8 mouse cellular contexts compared by ENCODE assay signal in the genomic region with DNA sequence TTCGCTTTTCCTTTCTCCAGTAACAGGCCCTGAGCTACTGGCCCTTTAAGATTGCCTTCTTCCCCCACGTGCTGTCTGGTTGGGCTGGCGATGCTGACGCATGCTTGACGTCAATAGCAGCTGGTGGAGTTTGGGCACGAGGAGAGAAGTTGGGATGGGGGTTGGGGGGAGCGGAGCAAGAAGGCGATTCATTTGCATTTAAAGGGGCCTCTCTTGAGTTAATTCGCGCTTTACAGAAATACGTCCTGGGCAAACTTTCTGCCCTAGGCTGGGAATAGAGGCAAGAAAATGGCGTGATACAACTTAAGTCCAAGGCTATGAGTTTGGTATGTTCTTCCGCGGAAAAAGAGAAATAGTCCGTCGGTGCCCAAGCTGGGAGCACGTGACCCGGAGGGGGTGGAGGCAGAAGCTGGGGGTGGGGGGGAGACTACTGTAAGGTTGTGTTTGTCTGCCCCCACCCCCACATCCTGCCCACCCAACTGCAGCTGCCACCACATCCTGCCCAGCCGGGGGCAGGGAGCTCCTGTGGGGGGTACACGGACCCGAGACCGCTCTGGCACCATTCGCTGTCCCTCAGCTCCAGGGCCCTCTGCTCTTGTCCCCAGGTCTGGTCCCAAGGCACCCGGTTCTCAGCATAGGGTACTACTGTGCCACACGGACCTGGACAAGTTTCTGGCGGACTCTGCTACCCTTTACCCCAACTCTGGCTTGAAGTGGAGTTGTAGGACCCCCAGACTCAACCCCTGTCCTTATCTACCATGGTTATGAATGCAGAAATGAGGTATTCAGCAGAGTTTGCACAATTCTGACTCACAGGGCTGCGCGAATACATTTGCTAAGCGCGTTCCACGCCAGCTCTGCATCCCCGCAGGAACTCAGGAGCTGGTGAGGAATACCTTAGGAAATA. TPM values are rescaled to one million over a fixed set of nuclear protein-coding genes. Genes with fewer than 3 reads are reported as not detected.
DNase-seq lines count a peak whose midpoint lies in the region; ATAC-seq and TF ChIP-seq lines count a peak whose summit lies in the region.

No protein-coding gene starts in this region.

- intact Hi-C loops in gastrocnemius, adult 2 months (cut with DNase I), result no loop called here
- intact Hi-C loops in left cerebral cortex, adult 2 months (cut with DNase I), result loop anchor here (5.0 kb wide), 2 partner anchors 51 to 94 kb away; no protein-coding TSS in a partner anchor

- peak; percentile 79 for ATAC-seq in hindbrain, postnatal 0 days
- peak; percentile 64 for ATAC-seq in megakaryocyte, adult 5-6 weeks (ENCODE audit: poor library complexity, severe bottlenecking)

- no peaks in the 10 kb centered on the region for H3K36me3 ChIP-seq in hindbrain, postnatal 0 days (ENCODE audit: insufficient read depth, low read length)

- no peaks in the 10 kb centered on the region for H3K9me3 ChIP-seq in hindbrain, postnatal 0 days (ENCODE audit: low read length)

- H3K27me3 ChIP-seq in hindbrain, postnatal 0 days (ENCODE audit: insufficient read depth, low read length), result no peaks in the 10 kb centered on the region

- no peak for TF ChIP-seq CTCF in gastrocnemius, adult 2 months (IDR thresholded peaks at IDR 0.05)
- TF ChIP-seq CTCF in hindbrain, postnatal 0 days (IDR thresholded peaks at IDR 0.05; ENCODE audit: low read depth), result no peak
- TF ChIP-seq CTCF in left cerebral cortex, adult 2 months (IDR thresholded peaks at IDR 0.05), result no peak

- H3K4me2 ChIP-seq in hindbrain, postnatal 0 days (ENCODE audit: low read depth, low read length), result peak overlapping the region; percentile 99

- H3K4me1 ChIP-seq in hindbrain, postnatal 0 days (ENCODE audit: insufficient read depth, low read length), result peaks cover 7% of the 10 kb centered on the region; the same call in 1 of the 2 replicates

- DNase-seq in T-cell, adult 2 months (ENCODE audit: low spot score), result peak; percentile 97
- DNase-seq in cerebellum, postnatal 4 days (ENCODE audit: low spot score in 2 of 2), result peak; percentile 69 to 87
- DNase-seq in gastrocnemius, adult 2 months, result peak; percentile 96
- peak; percentile 97 for DNase-seq in hindbrain, postnatal 0 days (ENCODE audit: low spot score)
- DNase-seq in left cerebral cortex, adult 2 months (ENCODE audit: extremely low spot score in 1 of 2, low spot score in 2 of 2), result peak; percentile 94 to 95
- DNase-seq in right cerebral cortex, adult 2 months (ENCODE audit: low spot score in 2 of 2), result peak; percentile 98
- DNase-seq in urinary bladder, postnatal 14 days (ENCODE audit: low spot score), result peak; percentile 95

- H3K4me3 ChIP-seq in gastrocnemius, adult 2 months, result peak overlapping the region; percentile 95
- H3K4me3 ChIP-seq in hindbrain, postnatal 0 days (ENCODE audit: low read length), result peak overlapping the region; percentile 52
- H3K4me3 ChIP-seq in left cerebral cortex, adult 2 months, result peak overlapping the region; percentile 53

- WGBS in hindbrain, postnatal 0 days, result under 1% methylated on average over 29 of the region's 32 CpGs

- H3K9ac ChIP-seq in hindbrain, postnatal 0 days (replicated peaks; ENCODE audit: low read length), result peak overlapping the region; percentile 63

- H3K27ac ChIP-seq in gastrocnemius, adult 2 months, result peak overlapping the region; percentile 100
- peak overlapping the region; percentile 99 for H3K27ac ChIP-seq in hindbrain, postnatal 0 days
- peak overlapping the region; percentile 99 for H3K27ac ChIP-seq in left cerebral cortex, adult 2 months

RNA-seq across cellular contexts. Expression of gene Mef2d, which starts 3.6 kb away (rescaled TPM):
- 100 to 1,000 TPM; 173 to 184 TPM for total RNA-seq in gastrocnemius, adult 2 months (2021)
- total RNA-seq in hindbrain, postnatal 0 days (2014; rRNA removed), result 44.0 and 50.3 TPM in 2 replicates
- 13.4 and 19.2 TPM in 2 replicates for polyA plus RNA-seq in hindbrain, postnatal 0 days (2015; fragmentation: Nextera tagmentation; extraction: Ambion mirVana)
- 100 to 1,000 TPM; 223 to 225 TPM for total RNA-seq in left cerebral cortex, adult 2 months (2021)
- total RNA-seq in megakaryocyte, adult 5-6 weeks (2015), result 73.3 and 77.4 TPM in 2 replicates
- total RNA-seq in megakaryocyte, adult 5-6 weeks (2017), result 29.2 and 42.0 TPM in 2 replicates

RNA-seq across cellular contexts. Expression of gene Iqgap3, which starts 56.8 kb away (rescaled TPM):
- total RNA-seq in gastrocnemius, adult 2 months (2021), result under 1 TPM; 0.15 to 0.20 TPM
- total RNA-seq in hindbrain, postnatal 0 days (2014; rRNA removed), result 8.0 and 9.6 TPM in 2 replicates
- 2.9 and 3.6 TPM in 2 replicates for polyA plus RNA-seq in hindbrain, postnatal 0 days (2015; fragmentation: Nextera tagmentation; extraction: Ambion mirVana)
- under 1 TPM; 0.21 to 0.41 TPM for total RNA-seq in left cerebral cortex, adult 2 months (2021)
- 13.5 and 16.3 TPM in 2 replicates for total RNA-seq in megakaryocyte, adult 5-6 weeks (2015)
- total RNA-seq in megakaryocyte, adult 5-6 weeks (2017), result 26.3 and 27.8 TPM in 2 replicates

Comparison
In these comparisons a context has a peak if more than half of its experiments do, and no peak if none do; other contexts are left out.
1. Peak in every context shown above with its lines: DNase-seq, ATAC-seq, H3K4me3 ChIP-seq and H3K27ac ChIP-seq.